ENCODE assay signal across 22 mouse cellular contexts in genomic region chr11:95844935-95845334, GRCm38 (mm10). TPM values are rescaled to one million over a fixed set of nuclear protein-coding genes. Genes with fewer than 3 reads are reported as not detected.
DNase-seq lines count a peak whose midpoint lies in the region; ATAC-seq and TF ChIP-seq lines count a peak whose summit lies in the region.
"Had no signal": no experiment of that assay in that cellular context is flagged by ENCODE, and none has a peak within 500 bp of the region (broad histone marks: within the 10 kb centered on the region; RNA-seq: fewer than 3 reads in every experiment).

No protein-coding gene starts in this region.

- H3K36me3 ChIP-seq in heart, embryonic 11.5 days (ENCODE audit: control insufficient read depth, insufficient read depth, low read length) = peaks cover 3% of the 10 kb centered on the region; the same call in 1 of the 2 replicates
- no peaks in the 10 kb centered on the region for H3K36me3 ChIP-seq in kidney, postnatal 0 days (ENCODE audit: insufficient read depth, low read length)
- no peaks in the 10 kb centered on the region for H3K36me3 ChIP-seq in kidney, embryonic 14.5 days (ENCODE audit: control insufficient read depth, insufficient read depth, low read length)
- peaks cover 6% of the 10 kb centered on the region; the same call in 1 of the 2 replicates for H3K36me3 ChIP-seq in macrophage (ENCODE audit: inconsistent target)
- H3K36me3 ChIP-seq in embryonic facial prominence, embryonic 10.5 days (replicated peaks) = no peaks in the 10 kb centered on the region
- H3K36me3 ChIP-seq: embryonic facial prominence, embryonic 12.5 days; hindbrain, embryonic 13.5 days; limb, embryonic 13.5 days had no signal

- 54% methylated on average over 4 of the region's 4 CpGs for WGBS in heart, embryonic 11.5 days (ENCODE audit: insufficient replicate concordance)
- WGBS in kidney, postnatal 0 days = 72% methylated on average over 4 of the region's 4 CpGs
- 84% methylated on average over 4 of the region's 4 CpGs for WGBS in kidney, embryonic 14.5 days
- WGBS in macrophage (ENCODE audit: missing documents) = 36% methylated on average over 4 of the region's 4 CpGs
- 69% methylated on average over 4 of the region's 4 CpGs for WGBS in embryonic facial prominence, embryonic 10.5 days

- no peaks in the 10 kb centered on the region for H3K9me3 ChIP-seq in heart, embryonic 11.5 days (replicated peaks; ENCODE audit: control insufficient read depth, low read length)
- H3K9me3 ChIP-seq in kidney, postnatal 0 days (replicated peaks; ENCODE audit: low read length) = no peaks in the 10 kb centered on the region
- H3K9me3 ChIP-seq in kidney, embryonic 14.5 days (ENCODE audit: control insufficient read depth, low read length) = no peaks in the 10 kb centered on the region
- H3K9me3 ChIP-seq in embryonic facial prominence, embryonic 10.5 days = no peaks in the 10 kb centered on the region
- H3K9me3 ChIP-seq: embryonic facial prominence, embryonic 12.5 days; hindbrain, embryonic 13.5 days; limb, embryonic 13.5 days had no signal

- no peak for DNase-seq in heart, postnatal 10 days
- DNase-seq in kidney, postnatal 0 days (ENCODE audit: low spot score) = no peak
- DNase-seq in embryonic facial prominence, embryonic 10.5 days (ENCODE audit: low spot score) = no peak
- DNase-seq: B cell, adult 2 months; cerebellum, adult 2 months; gastrocnemius, postnatal 36 days; kidney, adult 9 months; lung, adult 18-20 months; lung, postnatal 14 days; retina, postnatal 1 day had no signal

- peaks cover 36% of the 10 kb centered on the region; the same call in 1 of the 2 replicates for H3K79me2 ChIP-seq in macrophage (ENCODE audit: inconsistent target)

- peaks cover 6% of the 10 kb centered on the region; the same call in 1 of the 2 replicates for H3K4me1 ChIP-seq in heart, embryonic 11.5 days (ENCODE audit: control insufficient read depth, insufficient read depth, low read length)
- H3K4me1 ChIP-seq in kidney, postnatal 0 days (replicated peaks; ENCODE audit: insufficient read depth, low read length) = no peaks in the 10 kb centered on the region
- no peaks in the 10 kb centered on the region for H3K4me1 ChIP-seq in kidney, embryonic 14.5 days (ENCODE audit: control insufficient read depth, insufficient read depth, low read length)
- H3K4me1 ChIP-seq in embryonic facial prominence, embryonic 10.5 days = peaks cover 22% of the 10 kb centered on the region

- H3K27ac ChIP-seq in heart, embryonic 11.5 days (ENCODE audit: low read depth, low read length) = no peak overlapping the region
- no peak overlapping the region for H3K27ac ChIP-seq in kidney, postnatal 0 days
- H3K27ac ChIP-seq in kidney, embryonic 14.5 days (ENCODE audit: low read depth, low read length) = no peak overlapping the region
- 0 out of 2 replicates have a peak overlapping the region, but pooled peaks have one; percentile 77 for H3K27ac ChIP-seq in macrophage
- H3K27ac ChIP-seq in embryonic facial prominence, embryonic 10.5 days (replicated peaks) = no peak overlapping the region
- H3K27ac ChIP-seq: embryonic facial prominence, embryonic 12.5 days; hindbrain, embryonic 13.5 days; limb, embryonic 13.5 days; stomach, postnatal 0 days had no signal

- H3K9ac ChIP-seq in heart, embryonic 11.5 days (ENCODE audit: low read depth, low read length) = no peak overlapping the region
- H3K9ac ChIP-seq in kidney, postnatal 0 days (ENCODE audit: low read depth, low read length) = no peak overlapping the region
- no peak overlapping the region for H3K9ac ChIP-seq in kidney, embryonic 14.5 days (ENCODE audit: low read depth, low read length)
- H3K9ac ChIP-seq: embryonic facial prominence, embryonic 12.5 days; hindbrain, embryonic 13.5 days; limb, embryonic 13.5 days had no signal

- peaks cover 5% of the 10 kb centered on the region; the same call in 1 of the 2 replicates for H3K27me3 ChIP-seq in heart, embryonic 11.5 days (ENCODE audit: control insufficient read depth, insufficient read depth, low read length)
- no peaks in the 10 kb centered on the region for H3K27me3 ChIP-seq in kidney, postnatal 0 days (ENCODE audit: insufficient read depth, low read length)
- H3K27me3 ChIP-seq in kidney, embryonic 14.5 days (ENCODE audit: control insufficient read depth, insufficient read depth, low read length) = peaks cover 3% of the 10 kb centered on the region; the same call in 1 of the 2 replicates
- peaks cover 37% of the 10 kb centered on the region for H3K27me3 ChIP-seq in embryonic facial prominence, embryonic 10.5 days (replicated peaks; ENCODE audit: low read depth, poor library complexity, severe bottlenecking)

- no peak for ATAC-seq in heart, embryonic 11.5 days (replicated peaks; ENCODE audit: insufficient number of reproducible peaks, low FRiP score, low TSS enrichment)
- ATAC-seq in kidney, postnatal 0 days (replicated peaks; ENCODE audit: low FRiP score, low read depth) = no peak
- no peak for ATAC-seq in kidney, embryonic 14.5 days (ENCODE audit: low FRiP score, low TSS enrichment)
- ATAC-seq in granulocyte monocyte progenitor cell, adult 5-6 weeks (replicated peaks; ENCODE audit: poor library complexity, severe bottlenecking) = 0 out of 2 replicates have a peak, but pooled peaks have one; percentile 2
- ATAC-seq in erythroid progenitor cell, adult 5-6 weeks (replicated peaks; ENCODE audit: low FRiP score, poor library complexity, severe bottlenecking) = no peak
- ATAC-seq: forebrain, embryonic 14.5 days; midbrain, embryonic 16.5 days had no signal

- intact Hi-C loops in heart, postnatal 10 days (cut with DNase I) = no loop called here

- peak overlapping the region; percentile 49 for H3K4me2 ChIP-seq in heart, embryonic 11.5 days
- H3K4me2 ChIP-seq in kidney, postnatal 0 days (ENCODE audit: low read length) = peak overlapping the region; percentile 44; the same call in 1 of the 2 replicates
- H3K4me2 ChIP-seq in kidney, embryonic 14.5 days (replicated peaks; ENCODE audit: low read depth, low read length) = no peak overlapping the region
- H3K4me2 ChIP-seq: embryonic facial prominence, embryonic 12.5 days; hindbrain, embryonic 13.5 days; limb, embryonic 13.5 days had no signal

- TF ChIP-seq CTCF in kidney, postnatal 0 days (IDR thresholded peaks at IDR 0.05; ENCODE audit: low read depth) = no peak

- H3K4me3 ChIP-seq in heart, embryonic 11.5 days (ENCODE audit: low read depth, low read length) = no peak overlapping the region
- no peak overlapping the region for H3K4me3 ChIP-seq in kidney, postnatal 0 days (replicated peaks; ENCODE audit: low read depth, low read length)
- H3K4me3 ChIP-seq in kidney, embryonic 14.5 days (ENCODE audit: low read length) = no peak overlapping the region
- H3K4me3 ChIP-seq in macrophage (ENCODE audit: inconsistent target) = no peak overlapping the region
- H3K4me3 ChIP-seq in embryonic facial prominence, embryonic 10.5 days = no peak overlapping the region
- H3K4me3 ChIP-seq: embryonic facial prominence, embryonic 12.5 days; erythroblast, embryonic 14.5 days; hindbrain, embryonic 13.5 days; limb, embryonic 13.5 days had no signal

RNA-seq across cellular contexts. Expression of gene Abi3, which starts 2.7 kb away (rescaled TPM):
- 11.5 and 21.1 TPM in 2 replicates for polyA plus RNA-seq in heart, embryonic 11.5 days (2014; fragmentation: Nextera tagmentation; extraction: Ambion mirVana)
- total RNA-seq in heart, postnatal 10 days (2021) = 10 to 100 TPM; 16.2 to 21.1 TPM
- 10.5 and 13.1 TPM in 2 replicates for polyA plus RNA-seq in kidney, postnatal 0 days (2015; fragmentation: Nextera tagmentation; extraction: Ambion mirVana)
- 3.9 and 9.8 TPM in 2 replicates for polyA plus RNA-seq in kidney, embryonic 14.5 days (2014; fragmentation: Nextera tagmentation; extraction: Ambion mirVana)
- 5.1 and 7.0 TPM in 2 replicates for total RNA-seq in granulocyte monocyte progenitor cell, adult 5-6 weeks (2014; fragmentation: Nextera tagmentation)
- total RNA-seq in granulocyte monocyte progenitor cell, adult 5-6 weeks (2017) = 1.9 and 2.4 TPM in 2 replicates
- total RNA-seq in macrophage (2018; cell fraction: chromatin; rRNA removed) = 100 to 1,000 TPM in 2 of 26 experiments, 10 to 100 TPM in 22, 1 to 10 TPM in 2; 5.7 to 110 (median 41.7) TPM
- total RNA-seq in macrophage (2018; cell fraction: cytosol; rRNA removed) = 10 to 100 TPM; 10.2 to 71.2 (median 34.2) TPM
- total RNA-seq in macrophage (2018; cell fraction: nucleus; rRNA removed) = 10 to 100 TPM; 10.8 to 88.2 (median 46.4) TPM
- polyA plus RNA-seq in macrophage (2018) = 22.4 to 35.6 TPM (median 30.2 TPM) in 3 replicates
- total RNA-seq in erythroid progenitor cell, adult 5-6 weeks (2015; ENCODE audit: low replicate concordance) = 2.1 and 4.7 TPM in 2 replicates
- 2.3 and 16.0 TPM in 2 replicates for total RNA-seq in erythroid progenitor cell, adult 5-6 weeks (2017; ENCODE audit: low replicate concordance)
- 3.7 and 4.1 TPM in 2 replicates for polyA plus RNA-seq in embryonic facial prominence, embryonic 10.5 days (2016; fragmentation: Nextera tagmentation; extraction: Ambion mirVana)

RNA-seq across cellular contexts. Expression of gene Gngt2, which starts 7.9 kb away (rescaled TPM):
- polyA plus RNA-seq in heart, embryonic 11.5 days (2014; fragmentation: Nextera tagmentation; extraction: Ambion mirVana) = 43.1 and 44.6 TPM in 2 replicates
- 10 to 100 TPM; 24.7 to 26.0 TPM for total RNA-seq in heart, postnatal 10 days (2021)
- 32.6 and 32.9 TPM in 2 replicates for polyA plus RNA-seq in kidney, postnatal 0 days (2015; fragmentation: Nextera tagmentation; extraction: Ambion mirVana)
- 19.5 and 26.0 TPM in 2 replicates for polyA plus RNA-seq in kidney, embryonic 14.5 days (2014; fragmentation: Nextera tagmentation; extraction: Ambion mirVana)
- 2.7 and 24.3 TPM in 2 replicates for total RNA-seq in granulocyte monocyte progenitor cell, adult 5-6 weeks (2014; fragmentation: Nextera tagmentation)
- 7.7 and 13.4 TPM in 2 replicates for total RNA-seq in granulocyte monocyte progenitor cell, adult 5-6 weeks (2017)
- total RNA-seq in macrophage (2018; cell fraction: chromatin; rRNA removed) = 10 to 100 TPM in 20 of 26 experiments, 1 to 10 TPM in 6; 3.8 to 78.4 (median 31.9) TPM
- 100 to 1,000 TPM; 135 to 329 (median 231) TPM for total RNA-seq in macrophage (2018; cell fraction: cytosol; rRNA removed)
- 100 to 1,000 TPM in 8 of 26 experiments, 10 to 100 TPM in 18; 11.9 to 175 (median 78.7) TPM for total RNA-seq in macrophage (2018; cell fraction: nucleus; rRNA removed)
- polyA plus RNA-seq in macrophage (2018) = 226 to 415 TPM (median 244 TPM) in 3 replicates
- total RNA-seq in erythroid progenitor cell, adult 5-6 weeks (2015; ENCODE audit: low replicate concordance) = 26.3 and 28.1 TPM in 2 replicates
- total RNA-seq in erythroid progenitor cell, adult 5-6 weeks (2017; ENCODE audit: low replicate concordance) = 14.6 and 20.5 TPM in 2 replicates
- polyA plus RNA-seq in embryonic facial prominence, embryonic 10.5 days (2016; fragmentation: Nextera tagmentation; extraction: Ambion mirVana) = 9.5 and 10.0 TPM in 2 replicates

RNA-seq across cellular contexts. Expression of gene Phospho1, which starts 20.6 kb away (rescaled TPM):
- 1.1 TPM in 1 of 2 replicates, not detected in the other for polyA plus RNA-seq in heart, embryonic 11.5 days (2014; fragmentation: Nextera tagmentation; extraction: Ambion mirVana)
- total RNA-seq in heart, postnatal 10 days (2021) = 100 to 1,000 TPM; 129 to 148 TPM
- 0.17 TPM in 1 of 2 replicates, not detected in the other for polyA plus RNA-seq in kidney, postnatal 0 days (2015; fragmentation: Nextera tagmentation; extraction: Ambion mirVana)
- not detected in 2 replicates for polyA plus RNA-seq in kidney, embryonic 14.5 days (2014; fragmentation: Nextera tagmentation; extraction: Ambion mirVana)
- 1.5 TPM in 1 of 2 replicates, not detected in the other for total RNA-seq in granulocyte monocyte progenitor cell, adult 5-6 weeks (2014; fragmentation: Nextera tagmentation)
- total RNA-seq in granulocyte monocyte progenitor cell, adult 5-6 weeks (2017) = 0.41 TPM in 1 of 2 replicates, not detected in the other
- 1 to 10 TPM in 6 of 26 experiments, under 1 TPM in 3, not detected in 17; 0.41 to 4.3 (median 1.5) TPM for total RNA-seq in macrophage (2018; cell fraction: chromatin; rRNA removed)
- 10 to 100 TPM in 8 of 26 experiments, 1 to 10 TPM in 18; 1.5 to 25.0 (median 5.8) TPM for total RNA-seq in macrophage (2018; cell fraction: cytosol; rRNA removed)
- total RNA-seq in macrophage (2018; cell fraction: nucleus; rRNA removed) = 1 to 10 TPM in 22 of 26 experiments, under 1 TPM in 3, not detected in 1; 0.29 to 7.2 (median 1.8) TPM
- polyA plus RNA-seq in macrophage (2018) = 6.3 to 10.9 TPM (median 7.8 TPM) in 3 replicates
- 10.1 and 12.6 TPM in 2 replicates for total RNA-seq in erythroid progenitor cell, adult 5-6 weeks (2015; ENCODE audit: low replicate concordance)
- 18.6 TPM in 1 of 2 replicates, not detected in the other for total RNA-seq in erythroid progenitor cell, adult 5-6 weeks (2017; ENCODE audit: low replicate concordance)
- not detected in 2 replicates for polyA plus RNA-seq in embryonic facial prominence, embryonic 10.5 days (2016; fragmentation: Nextera tagmentation; extraction: Ambion mirVana)
- polyA plus RNA-seq: embryonic facial prominence, embryonic 12.5 days; forebrain, embryonic 14.5 days; hindbrain, embryonic 13.5 days had no signal
